Mouse (Mus musculus) small intestine, adult 2 months (tissue): ENCODE data around the gene Gm20388. TPM values are rescaled to one million over a fixed set of nuclear protein-coding genes. Genes with fewer than 3 reads are reported as not detected.

Source experiments
- H3K27ac ChIP-seq: fragments of 200-500 bp; 2 replicates; pipeline ENCODE4 v1.5.1; 2012; ENCODE audit warnings: low read depth, low read length, control low read depth, inconsistent platforms; ENCODE audit not compliant: insufficient read depth
- H3K27me3 ChIP-seq: fragments of 200-500 bp; 2 replicates; pipeline ENCODE4 v1.6.1; 2012; ENCODE audit warnings: mild to moderate bottlenecking, moderate library complexity, low read length, inconsistent platforms; ENCODE audit not compliant: control insufficient read depth, insufficient read depth
- H3K36me3 ChIP-seq: fragments of 200-500 bp; 2 replicates; pipeline ENCODE4 v1.6.1; 2012; ENCODE audit warnings: mild to moderate bottlenecking, low read length, control low read depth, inconsistent platforms; ENCODE audit not compliant: control insufficient read depth, insufficient read depth
- H3K4me1 ChIP-seq: fragments of 200-500 bp; 2 replicates; pipeline ENCODE4 v1.6.1; 2012; ENCODE audit warnings: low read length, inconsistent platforms, mixed read lengths; ENCODE audit not compliant: control insufficient read depth, insufficient read depth, insufficient read length
- H3K4me3 ChIP-seq: fragments of 200-500 bp; 2 replicates; pipeline ENCODE4 v1.5.1; 2012; ENCODE audit warnings: low read depth, mild to moderate bottlenecking, control low read depth, inconsistent platforms, low read length, moderate library complexity
- CTCF ChIP-seq: fragments of 200-500 bp; IDR thresholded peaks from 2 replicates; pipeline ENCODE4 v1.5.1; 2012; ENCODE audit warnings: low read depth, mild to moderate bottlenecking, control low read depth, inconsistent platforms, low read length, moderate library complexity, mixed read lengths; ENCODE audit not compliant: insufficient replicate concordance, insufficient read length; ENCODE audit errors: extremely low read depth
- POLR2A ChIP-seq: fragments of 200-500 bp; IDR thresholded peaks from 2 replicates; pipeline ENCODE4 v1.6.1; 2012; ENCODE audit warnings: low read depth, mild to moderate bottlenecking, control low read depth, inconsistent platforms, low read length, moderate library complexity
- WGBS: fragments of 180-500 bp; shearing (Covaris S2); methylation state at CpG from one replicate; pipeline ENCODE4 v1.1.7; 2018; 5-methylcytosine and 5-hydroxymethylcytosine counted together
- polyA plus RNA-seq: library from polyadenylated mRNA; depleted of rRNA; stranded (reverse); fragments of >200 nt; gene quantifications from 2 replicates; pipeline ENCODE4 v1.2.3, GENCODE M21; 2012

The Gm20388 gene
- polyA plus RNA-seq, 1 experiment, result 37.3 TPM

GRCm38 (mm10) chr8:122433269-122433905 lies 2522.7 kb downstream of the Gm20388 start:
- 60% methylated on average over 11 of the region's 11 CpGs for WGBS
- Histone ChIP-seq H3K36me3 (peaks cover 11% of the 10 kb centered on the region), H3K27ac (peak overlapping the region; percentile 85), H3K27me3 (no peaks in the 10 kb centered on the region), H3K4me3 (peak overlapping the region; percentile 93), H3K4me1 (peaks cover 15% of the 10 kb centered on the region)
- no peak for TF ChIP-seq CTCF
- TF ChIP-seq POLR2A, result no peak

GRCm38 (mm10) chr8:122435375-122435774 lies 2524.7 kb downstream of the Gm20388 start:
- Histone ChIP-seq H3K36me3 (peaks cover 11% of the 10 kb centered on the region), H3K27ac (no peak overlapping the region), H3K4me3 (no peak overlapping the region), H3K27me3 (no peaks in the 10 kb centered on the region), H3K4me1 (peaks cover 15% of the 10 kb centered on the region)
- TF ChIP-seq POLR2A (no peak), CTCF (peak; percentile 49; the same call in 1 of the 2 replicates)
- WGBS, result 89% methylated on average over 6 of the region's 6 CpGs

- no peak overlapping the region for H3K4me3 ChIP-seq
- H3K27ac ChIP-seq, result no peak overlapping the region
- H3K36me3 ChIP-seq, result peaks cover 11% of the 10 kb centered on the region
- peaks cover 15% of the 10 kb centered on the region for H3K4me1 ChIP-seq
- WGBS, result 92% methylated on average over 9 of the region's 9 CpGs
- TF ChIP-seq POLR2A (no peak), CTCF (no peak)
- H3K27me3 ChIP-seq, result no peaks in the 10 kb centered on the region
These were observed 2525.5 kb downstream of the Gm20388 start for GRCm38 (mm10) chr8:122436146-122436545.

GRCm38 (mm10) chr8:122436586-122437125 lies 2526.0 kb downstream of the Gm20388 start:
- TF ChIP-seq POLR2A (no peak), CTCF (no peak)
- Histone ChIP-seq H3K36me3 (peaks cover 11% of the 10 kb centered on the region), H3K4me1 (peaks cover 11% of the 10 kb centered on the region), H3K27me3 (no peaks in the 10 kb centered on the region), H3K4me3 (peak overlapping the region; percentile 3; the same call in 1 of the 2 replicates), H3K27ac (no peak overlapping the region)
- 85% methylated on average over 20 of the region's 20 CpGs for WGBS

GRCm38 (mm10) chr8:122437708-122438331 lies 2527.2 kb downstream of the Gm20388 start:
- Histone ChIP-seq H3K36me3 (peaks cover 11% of the 10 kb centered on the region), H3K27me3 (no peaks in the 10 kb centered on the region), H3K4me1 (peaks cover 9% of the 10 kb centered on the region), H3K27ac (peak overlapping the region; percentile 27; the same call in 1 of the 2 replicates), H3K4me3 (peak overlapping the region; percentile 32)
- WGBS, result 91% methylated on average over 13 of the region's 13 CpGs
- TF ChIP-seq CTCF (no peak), POLR2A (no peak)

- H3K27me3 ChIP-seq, result no peaks in the 10 kb centered on the region
- no peak overlapping the region for H3K27ac ChIP-seq
- H3K4me1 ChIP-seq, result peaks cover 7% of the 10 kb centered on the region
- H3K36me3 ChIP-seq, result peaks cover 11% of the 10 kb centered on the region
- 97% methylated on average over 16 of the region's 16 CpGs for WGBS
- TF ChIP-seq CTCF, result no peak
- no peak for TF ChIP-seq POLR2A
- H3K4me3 ChIP-seq, result no peak overlapping the region
These were observed 2528.7 kb downstream of the Gm20388 start for GRCm38 (mm10) chr8:122439336-122439735.

- Histone ChIP-seq H3K36me3 (peaks cover 7% of the 10 kb centered on the region; the same call in 1 of the 2 replicates), H3K27me3 (no peaks in the 10 kb centered on the region), H3K4me1 (peaks cover 9% of the 10 kb centered on the region), H3K4me3 (no peak overlapping the region), H3K27ac (no peak overlapping the region)
- WGBS, result 90% methylated on average over 1 of the region's 1 CpGs
- no peak for TF ChIP-seq POLR2A
These were observed 2530.7 kb downstream of the Gm20388 start for GRCm38 (mm10) chr8:122441326-122441725.
